Comparison of ENCODE assay signal across 8 mouse cellular contexts in genomic region chr5:72559544-72560049, GRCm38 (mm10). TPM values are rescaled to one million over a fixed set of nuclear protein-coding genes. Genes with fewer than 3 reads are reported as not detected.
DNase-seq lines count a peak whose midpoint lies in the region; ATAC-seq lines count a peak whose summit lies in the region.

TSS of gene Nfxl1 (minus strand) at chr5:72559684.

- peak; percentile 96 for ATAC-seq in heart, embryonic 13.5 days (ENCODE audit: extremely low read depth, insufficient number of reproducible peaks, low FRiP score, low TSS enrichment)
- peak; percentile 94 for ATAC-seq in liver, embryonic 12.5 days
- ATAC-seq in stomach, embryonic 15.5 days (ENCODE audit: insufficient read depth, low FRiP score, low read depth), result peak; percentile 96

- peak within 1 kb of the TSS; percentile 95 for H3K4me2 ChIP-seq in heart, embryonic 13.5 days
- peak within 1 kb of the TSS; percentile 91 for H3K4me2 ChIP-seq in liver, embryonic 12.5 days
- H3K4me2 ChIP-seq in stomach, embryonic 15.5 days, result peak within 1 kb of the TSS; percentile 92

- under 1% methylated on average over 42 of the region's 42 CpGs for WGBS in heart, embryonic 13.5 days
- WGBS in liver, embryonic 12.5 days (ENCODE audit: insufficient replicate concordance), result 0% methylated on average over 42 of the region's 42 CpGs
- under 1% methylated on average over 42 of the region's 42 CpGs for WGBS in stomach, embryonic 15.5 days

- H3K4me3 ChIP-seq in brown adipose tissue, adult 24 weeks (ENCODE audit: insufficient read depth, low read depth, low read length), result peak within 1 kb of the TSS; percentile 86
- peak within 1 kb of the TSS; percentile 87 for H3K4me3 ChIP-seq in heart, embryonic 13.5 days
- peak within 1 kb of the TSS; percentile 84 for H3K4me3 ChIP-seq in liver, embryonic 12.5 days
- peak within 1 kb of the TSS; percentile 93 for H3K4me3 ChIP-seq in stomach, embryonic 15.5 days (replicated peaks)

- peak within 1 kb of the TSS; percentile 10; the same call in 1 of the 2 replicates for H3K27ac ChIP-seq in brown adipose tissue, adult 24 weeks (replicated peaks; ENCODE audit: low read depth, low read length)
- H3K27ac ChIP-seq in heart, embryonic 13.5 days (replicated peaks), result peak within 1 kb of the TSS; percentile 70
- H3K27ac ChIP-seq in liver, embryonic 12.5 days, result peak within 1 kb of the TSS; percentile 74
- H3K27ac ChIP-seq in stomach, embryonic 15.5 days, result peak within 1 kb of the TSS; percentile 83

- no peaks in the 10 kb centered on the region for H3K4me1 ChIP-seq in brown adipose tissue, adult 24 weeks (ENCODE audit: control insufficient read depth, insufficient read depth, insufficient read length, low read length)
- H3K4me1 ChIP-seq in heart, embryonic 13.5 days, result peaks cover 20% of the 10 kb centered on the region
- H3K4me1 ChIP-seq in liver, embryonic 12.5 days, result peaks cover 26% of the 10 kb centered on the region
- H3K4me1 ChIP-seq in stomach, embryonic 15.5 days, result no peaks in the 10 kb centered on the region

- peaks cover 11% of the 10 kb centered on the region for H3K36me3 ChIP-seq in heart, embryonic 13.5 days
- peaks cover 8% of the 10 kb centered on the region for H3K36me3 ChIP-seq in liver, embryonic 12.5 days
- peaks cover 4% of the 10 kb centered on the region; the same call in 1 of the 2 replicates for H3K36me3 ChIP-seq in stomach, embryonic 15.5 days

- DNase-seq in CD4-positive, CD25-positive, alpha-beta regulatory T cell, adult 2 months (ENCODE audit: low read depth, low spot score), result peak; percentile 98
- DNase-seq in fat pad, adult 2 months (ENCODE audit: extremely low read depth, low read depth, low spot score), result peak; percentile 74
- peak; percentile 99 for DNase-seq in kidney, postnatal 10 days
- peak; percentile 87 to 92 for DNase-seq in natural killer cell, adult 2 months (ENCODE audit: low spot score in 2 of 2)

- no peaks in the 10 kb centered on the region for H3K27me3 ChIP-seq in heart, embryonic 13.5 days (replicated peaks)
- no peaks in the 10 kb centered on the region for H3K27me3 ChIP-seq in liver, embryonic 12.5 days (replicated peaks)
- H3K27me3 ChIP-seq in stomach, embryonic 15.5 days (replicated peaks), result no peaks in the 10 kb centered on the region

- no peaks in the 10 kb centered on the region for H3K9me3 ChIP-seq in heart, embryonic 13.5 days
- H3K9me3 ChIP-seq in liver, embryonic 12.5 days (replicated peaks), result 0 out of 2 replicates have a peak, but pooled peaks cover 12% of the 10 kb centered on the region
- no peaks in the 10 kb centered on the region for H3K9me3 ChIP-seq in stomach, embryonic 15.5 days

- H3K9ac ChIP-seq in heart, embryonic 13.5 days, result peak within 1 kb of the TSS; percentile 94
- H3K9ac ChIP-seq in liver, embryonic 12.5 days, result peak within 1 kb of the TSS; percentile 87
- peak within 1 kb of the TSS; percentile 92 for H3K9ac ChIP-seq in stomach, embryonic 15.5 days

RNA-seq across cellular contexts. Expression of gene Nfxl1, which starts in this region (rescaled TPM):
- 3.5 TPM in 2 replicates for polyA plus RNA-seq in brown adipose tissue, adult 24 weeks (2012; ENCODE audit: insufficient read depth, insufficient read length, missing spikeins)
- 8.6 and 10.4 TPM in 2 replicates for polyA plus RNA-seq in heart, embryonic 13.5 days (2015; fragmentation: Nextera tagmentation; extraction: Ambion mirVana)
- 9.2 and 11.3 TPM in 2 replicates for polyA plus RNA-seq in liver, embryonic 12.5 days (2016; fragmentation: Nextera tagmentation; extraction: Ambion mirVana)
- 18.1 and 18.5 TPM in 2 replicates for polyA plus RNA-seq in stomach, embryonic 15.5 days (2015; fragmentation: Nextera tagmentation; extraction: Ambion mirVana)

Comparison
In these comparisons a context has a peak if more than half of its experiments do, and no peak if none do; other contexts are left out.
1. Peak in every context shown above with its lines: DNase-seq, ATAC-seq, H3K4me3 ChIP-seq and H3K27ac ChIP-seq.
2. H3K27ac ChIP-seq: peak in every context shown above with its lines; median percentile 83 in stomach, embryonic 15.5 days; 74 in liver, embryonic 12.5 days; 70 in heart, embryonic 13.5 days; 10 in brown adipose tissue, adult 24 weeks.